Mouse (Mus musculus) limb, embryonic 13.5 days (tissue): Measurements from ENCODE around the gene Msrb2. TPM values are rescaled to one million over a fixed set of nuclear protein-coding genes. Genes with fewer than 3 reads are reported as not detected.

Experiments used
- ATAC-seq: fragments of 200-750 bp; cut with Nextera tagmentation; 2 replicates; pipeline ENCODE4 v1.8.0; 2017; ENCODE audit warnings: low read depth, moderate number of reproducible peaks, moderate TSS enrichment; ENCODE audit not compliant: low FRiP score
- H3K27ac ChIP-seq: fragments of 300-500 bp; sonication (generic); 2 replicates; pipeline ENCODE4 v1.5.1; 2015; ENCODE audit warnings: inconsistent platforms, mild to moderate bottlenecking, moderate library complexity
- H3K27me3 ChIP-seq: fragments of 300-500 bp; sonication (generic); 2 replicates; pipeline ENCODE4 v1.6.1; 2015; ENCODE audit warnings: mild to moderate bottlenecking, inconsistent platforms
- H3K36me3 ChIP-seq: fragments of 300-500 bp; sonication (generic); 2 replicates; pipeline ENCODE4 v1.6.1; 2015; ENCODE audit warnings: inconsistent platforms, mild to moderate bottlenecking, moderate library complexity
- H3K4me1 ChIP-seq: fragments of 300-500 bp; sonication (generic); 2 replicates; pipeline ENCODE4 v1.6.1; 2015; ENCODE audit warnings: inconsistent platforms
- H3K4me2 ChIP-seq: fragments of 300-500 bp; sonication (generic); replicated peaks from 2 replicates; pipeline ENCODE4 v1.6.1; 2015; ENCODE audit warnings: inconsistent platforms, mild to moderate bottlenecking, moderate library complexity
- H3K4me3 ChIP-seq: fragments of 300-500 bp; sonication (generic); 2 replicates; pipeline ENCODE4 v1.5.1; 2015; ENCODE audit warnings: moderate library complexity, mild to moderate bottlenecking, inconsistent platforms
- H3K9ac ChIP-seq: fragments of 300-500 bp; sonication (generic); 2 replicates; pipeline ENCODE4 v1.6.1; 2015; ENCODE audit warnings: mild to moderate bottlenecking, inconsistent platforms
- H3K9me3 ChIP-seq: fragments of 300-500 bp; sonication (generic); 2 replicates; pipeline ENCODE4 v1.6.1; 2016; ENCODE audit warnings: inconsistent platforms
- WGBS: fragments of 180-500 bp; shearing (Covaris S2); methylation state at CpG from one replicate; pipeline ENCODE4 v1.1.7; 2015; 5-methylcytosine and 5-hydroxymethylcytosine counted together
- polyA plus RNA-seq: library from polyadenylated mRNA; unstranded; fragments of >200 nt; fragmentation: Nextera tagmentation; extraction: Ambion mirVana; gene quantifications from 2 replicates; pipeline ENCODE4 v1.2.1, GENCODE M21; 2015

The Msrb2 gene
- polyA plus RNA-seq, 1 experiment from 2014 or later = 29.0 TPM

GRCm38 (mm10) chr2:19362880-19363279, 8.4 kb upstream of the Msrb2 start:
- Histone ChIP-seq H3K9ac (no peak overlapping the region), H3K4me2 (no peak overlapping the region), H3K4me1 (no peaks in the 10 kb centered on the region), H3K27me3 (no peaks in the 10 kb centered on the region), H3K9me3 (no peaks in the 10 kb centered on the region), H3K36me3 (no peaks in the 10 kb centered on the region), H3K27ac (no peak overlapping the region), H3K4me3 (no peak overlapping the region)
- ATAC-seq = no peak
- WGBS = 32% methylated on average over 1 of the region's 1 CpGs

- no peak overlapping the region for H3K9ac ChIP-seq
- H3K27ac ChIP-seq = no peak overlapping the region
- H3K4me3 ChIP-seq = no peak overlapping the region
- H3K9me3 ChIP-seq = no peaks in the 10 kb centered on the region
- H3K4me2 ChIP-seq = no peak overlapping the region
- no peaks in the 10 kb centered on the region for H3K36me3 ChIP-seq
- ATAC-seq = peak; percentile 51; the same call in 1 of the 2 replicates
- no peaks in the 10 kb centered on the region for H3K4me1 ChIP-seq
- 17% methylated on average over 3 of the region's 3 CpGs for WGBS
- H3K27me3 ChIP-seq = no peaks in the 10 kb centered on the region
These were observed 4.8 kb upstream of the Msrb2 start for GRCm38 (mm10) chr2:19366426-19366825.

GRCm38 (mm10) chr2:19367114-19367513, 4.1 kb upstream of the Msrb2 start:
- Histone ChIP-seq H3K36me3 (no peaks in the 10 kb centered on the region), H3K4me1 (no peaks in the 10 kb centered on the region), H3K4me2 (no peak overlapping the region), H3K27ac (no peak overlapping the region), H3K4me3 (no peak overlapping the region), H3K27me3 (no peaks in the 10 kb centered on the region), H3K9ac (no peak overlapping the region), H3K9me3 (no peaks in the 10 kb centered on the region)
- 81% methylated on average over 11 of the region's 11 CpGs for WGBS
- no peak for ATAC-seq

GRCm38 (mm10) chr2:19373695-19374094, 2.5 kb downstream of the Msrb2 start:
- H3K36me3 ChIP-seq = no peaks in the 10 kb centered on the region
- H3K9me3 ChIP-seq = no peaks in the 10 kb centered on the region
- ATAC-seq = no peak
- H3K4me1 ChIP-seq = no peaks in the 10 kb centered on the region
- no peak overlapping the region for H3K4me3 ChIP-seq
- H3K27ac ChIP-seq = no peak overlapping the region
- H3K9ac ChIP-seq = no peak overlapping the region
- H3K4me2 ChIP-seq = no peak overlapping the region
- no peaks in the 10 kb centered on the region for H3K27me3 ChIP-seq
- 86% methylated on average over 7 of the region's 7 CpGs for WGBS

GRCm38 (mm10) chr2:19380446-19380950, 9.3 kb downstream of the Msrb2 start:
- H3K9ac ChIP-seq = no peak overlapping the region
- no peak overlapping the region for H3K27ac ChIP-seq
- no peak for ATAC-seq
- H3K4me3 ChIP-seq = no peak overlapping the region
- no peaks in the 10 kb centered on the region for H3K9me3 ChIP-seq
- WGBS = 75% methylated on average over 2 of the region's 2 CpGs
- no peak overlapping the region for H3K4me2 ChIP-seq
- no peaks in the 10 kb centered on the region for H3K4me1 ChIP-seq
- no peaks in the 10 kb centered on the region for H3K36me3 ChIP-seq
- no peaks in the 10 kb centered on the region for H3K27me3 ChIP-seq

- Histone ChIP-seq H3K9me3 (no peaks in the 10 kb centered on the region), H3K4me3 (no peak overlapping the region), H3K27me3 (no peaks in the 10 kb centered on the region), H3K9ac (no peak overlapping the region), H3K27ac (no peak overlapping the region), H3K4me2 (no peak overlapping the region), H3K36me3 (no peaks in the 10 kb centered on the region), H3K4me1 (no peaks in the 10 kb centered on the region)
- 41% methylated on average over 2 of the region's 2 CpGs for WGBS
- ATAC-seq = no peak
These were observed 9.7 kb downstream of the Msrb2 start for GRCm38 (mm10) chr2:19380986-19381385.

GRCm38 (mm10) chr2:19382206-19382605, 11.0 kb downstream of the Msrb2 start:
- no peak for ATAC-seq
- no peak overlapping the region for H3K9ac ChIP-seq
- no peak overlapping the region for H3K4me3 ChIP-seq
- H3K9me3 ChIP-seq = no peaks in the 10 kb centered on the region
- no peaks in the 10 kb centered on the region for H3K36me3 ChIP-seq
- H3K27me3 ChIP-seq = no peaks in the 10 kb centered on the region
- 68% methylated on average over 1 of the region's 1 CpGs for WGBS
- no peak overlapping the region for H3K4me2 ChIP-seq
- no peak overlapping the region for H3K27ac ChIP-seq
- H3K4me1 ChIP-seq = no peaks in the 10 kb centered on the region

GRCm38 (mm10) chr2:19383006-19383405, 11.8 kb downstream of the Msrb2 start:
- H3K4me1 ChIP-seq = no peaks in the 10 kb centered on the region
- H3K9me3 ChIP-seq = no peaks in the 10 kb centered on the region
- H3K36me3 ChIP-seq = no peaks in the 10 kb centered on the region
- no peak overlapping the region for H3K4me3 ChIP-seq
- no peak overlapping the region for H3K9ac ChIP-seq
- 61% methylated on average over 4 of the region's 4 CpGs for WGBS
- no peak overlapping the region for H3K4me2 ChIP-seq
- no peak for ATAC-seq
- H3K27me3 ChIP-seq = no peaks in the 10 kb centered on the region
- H3K27ac ChIP-seq = no peak overlapping the region

GRCm38 (mm10) chr2:19385772-19386171, 14.5 kb downstream of the Msrb2 start:
- no peak overlapping the region for H3K27ac ChIP-seq
- H3K4me1 ChIP-seq = no peaks in the 10 kb centered on the region
- no peak for ATAC-seq
- no peak overlapping the region for H3K4me2 ChIP-seq
- H3K9ac ChIP-seq = no peak overlapping the region
- no peaks in the 10 kb centered on the region for H3K36me3 ChIP-seq
- H3K4me3 ChIP-seq = no peak overlapping the region
- WGBS = 91% methylated on average over 5 of the region's 5 CpGs
- H3K9me3 ChIP-seq = no peaks in the 10 kb centered on the region
- no peaks in the 10 kb centered on the region for H3K27me3 ChIP-seq

GRCm38 (mm10) chr2:19388329-19389103, 17.3 kb downstream of the Msrb2 start:
- Histone ChIP-seq H3K27me3 (no peaks in the 10 kb centered on the region), H3K4me2 (no peak overlapping the region), H3K9me3 (no peaks in the 10 kb centered on the region), H3K27ac (no peak overlapping the region), H3K9ac (no peak overlapping the region), H3K4me1 (no peaks in the 10 kb centered on the region), H3K4me3 (no peak overlapping the region), H3K36me3 (no peaks in the 10 kb centered on the region)
- WGBS = 84% methylated on average over 12 of the region's 12 CpGs
- no peak for ATAC-seq

- WGBS = 57% methylated on average over 7 of the region's 7 CpGs
- no peaks in the 10 kb centered on the region for H3K27me3 ChIP-seq
- peaks cover 5% of the 10 kb centered on the region; the same call in 1 of the 2 replicates for H3K36me3 ChIP-seq
- H3K4me3 ChIP-seq = no peak overlapping the region
- H3K4me1 ChIP-seq = no peaks in the 10 kb centered on the region
- H3K9me3 ChIP-seq = no peaks in the 10 kb centered on the region
- H3K9ac ChIP-seq = no peak overlapping the region
- H3K4me2 ChIP-seq = no peak overlapping the region
- no peak for ATAC-seq
- H3K27ac ChIP-seq = no peak overlapping the region
These were observed 19.3 kb downstream of the Msrb2 start for GRCm38 (mm10) chr2:19390411-19391143.

GRCm38 (mm10) chr2:19391649-19392048, 20.4 kb downstream of the Msrb2 start:
- Histone ChIP-seq H3K27ac (no peak overlapping the region), H3K9me3 (no peaks in the 10 kb centered on the region), H3K9ac (no peak overlapping the region), H3K4me3 (no peak overlapping the region), H3K4me2 (no peak overlapping the region), H3K27me3 (no peaks in the 10 kb centered on the region), H3K36me3 (peaks cover 5% of the 10 kb centered on the region; the same call in 1 of the 2 replicates), H3K4me1 (no peaks in the 10 kb centered on the region)
- ATAC-seq = no peak
- WGBS = 41% methylated on average over 3 of the region's 3 CpGs
